Mouse (Mus musculus) olfactory bulb, adult 2 months (tissue): ENCODE measurements around the gene Hepacam. TPM values are rescaled to one million over a fixed set of nuclear protein-coding genes. Genes with fewer than 3 reads are reported as not detected.

Experiments used
- H3K27ac ChIP-seq: fragments of 200-500 bp; 2 replicates; pipeline ENCODE4 v1.5.1; 2012; ENCODE audit warnings: low read depth, low read length; ENCODE audit not compliant: insufficient read depth
- H3K4me1 ChIP-seq: fragments of 200-500 bp; 2 replicates; pipeline ENCODE4 v1.6.1; 2012; ENCODE audit warnings: low read length; ENCODE audit not compliant: control insufficient read depth, insufficient read depth
- H3K4me3 ChIP-seq: fragments of 200-500 bp; 2 replicates; pipeline ENCODE4 v1.5.1; 2012; ENCODE audit warnings: mild to moderate bottlenecking, low read depth, low read length, moderate library complexity; ENCODE audit not compliant: insufficient read depth
- CTCF ChIP-seq: fragments of 200-500 bp; IDR thresholded peaks from 2 replicates; pipeline ENCODE4 v1.5.1; 2012; ENCODE audit warnings: low read depth, mild to moderate bottlenecking, low read length, moderate library complexity; ENCODE audit not compliant: insufficient read depth
- POLR2A ChIP-seq: fragments of 200-500 bp; IDR thresholded peaks from 2 replicates; pipeline ENCODE4 v1.6.1; 2012; ENCODE audit warnings: mild to moderate bottlenecking, low read depth, low read length, moderate library complexity; ENCODE audit not compliant: insufficient read depth
- WGBS: fragments of 180-500 bp; shearing (Covaris S2); methylation state at CpG from one replicate; pipeline ENCODE4 v1.1.7; 2018; 5-methylcytosine and 5-hydroxymethylcytosine counted together
- polyA plus RNA-seq: library from polyadenylated mRNA; stranded (reverse); fragments of >200 nt; gene quantifications from 2 replicates; pipeline ENCODE4 v1.2.4, GENCODE M21; 2012; ENCODE audit warnings: low replicate concordance; ENCODE audit not compliant: missing spikeins, insufficient read depth, insufficient read length

The Hepacam gene
- polyA plus RNA-seq, 1 experiment, result not detected

GRCm38 (mm10) chr9:37402501-37402900, 35.4 kb downstream of the Hepacam start:
- no peak for TF ChIP-seq POLR2A
- no peak for TF ChIP-seq CTCF
- H3K4me1 ChIP-seq, result no peaks in the 10 kb centered on the region
- peak overlapping the region; percentile 26 for H3K4me3 ChIP-seq
- no peak overlapping the region for H3K27ac ChIP-seq
- WGBS, result 88% methylated on average over 7 of the region's 7 CpGs

GRCm38 (mm10) chr9:37403011-37403410, 35.9 kb downstream of the Hepacam start:
- Histone ChIP-seq H3K27ac (no peak overlapping the region), H3K4me1 (peaks cover 4% of the 10 kb centered on the region; the same call in 1 of the 2 replicates), H3K4me3 (no peak overlapping the region)
- 93% methylated on average over 7 of the region's 7 CpGs for WGBS
- TF ChIP-seq POLR2A, result no peak

GRCm38 (mm10) chr9:37406372-37406771, 39.2 kb downstream of the Hepacam start:
- WGBS, result 0% methylated on average over 1 of the region's 1 CpGs
- Histone ChIP-seq H3K4me3 (no peak overlapping the region), H3K4me1 (peaks cover 7% of the 10 kb centered on the region; the same call in 1 of the 2 replicates), H3K27ac (no peak overlapping the region)
- TF ChIP-seq CTCF (no peak), POLR2A (no peak)

GRCm38 (mm10) chr9:37407850-37408502, 40.8 kb downstream of the Hepacam start:
- 13% methylated on average over 19 of the region's 19 CpGs for WGBS
- TF ChIP-seq CTCF (0 out of 2 replicates have a peak, but pooled peaks have one; percentile 27), POLR2A (no peak)
- Histone ChIP-seq H3K27ac (no peak overlapping the region), H3K4me3 (no peak overlapping the region), H3K4me1 (peaks cover 7% of the 10 kb centered on the region; the same call in 1 of the 2 replicates)

GRCm38 (mm10) chr9:37409698-37410445, 42.7 kb downstream of the Hepacam start:
- H3K4me1 ChIP-seq, result peaks cover 7% of the 10 kb centered on the region; the same call in 1 of the 2 replicates
- no peak for TF ChIP-seq CTCF
- no peak for TF ChIP-seq POLR2A
- WGBS, result 84% methylated on average over 8 of the region's 8 CpGs
- H3K4me3 ChIP-seq, result no peak overlapping the region
- no peak overlapping the region for H3K27ac ChIP-seq

GRCm38 (mm10) chr9:37412989-37413388, 45.8 kb downstream of the Hepacam start:
- no peak for TF ChIP-seq POLR2A
- TF ChIP-seq CTCF, result no peak
- Histone ChIP-seq H3K4me1 (peaks cover 4% of the 10 kb centered on the region; the same call in 1 of the 2 replicates), H3K4me3 (no peak overlapping the region), H3K27ac (no peak overlapping the region)
- 79% methylated on average over 3 of the region's 3 CpGs for WGBS

- H3K4me3 ChIP-seq, result no peak overlapping the region
- no peaks in the 10 kb centered on the region for H3K4me1 ChIP-seq
- WGBS, result 79% methylated on average over 3 of the region's 3 CpGs
- no peak for TF ChIP-seq CTCF
- TF ChIP-seq POLR2A, result no peak
- no peak overlapping the region for H3K27ac ChIP-seq
Observed at GRCm38 (mm10) chr9:37414666-37415065, 47.5 kb downstream of the Hepacam start.

GRCm38 (mm10) chr9:37418791-37419190, 51.6 kb downstream of the Hepacam start:
- Histone ChIP-seq H3K4me3 (no peak overlapping the region), H3K4me1 (peaks cover 5% of the 10 kb centered on the region; the same call in 1 of the 2 replicates), H3K27ac (no peak overlapping the region)
- no peak for TF ChIP-seq POLR2A
- TF ChIP-seq CTCF, result no peak
- WGBS, result 78% methylated on average over 4 of the region's 4 CpGs

GRCm38 (mm10) chr9:37420676-37421075, 53.5 kb downstream of the Hepacam start:
- no peak overlapping the region for H3K27ac ChIP-seq
- H3K4me1 ChIP-seq, result peaks cover 5% of the 10 kb centered on the region; the same call in 1 of the 2 replicates
- peak overlapping the region; percentile 34 for H3K4me3 ChIP-seq
- WGBS, result 2% methylated on average over 27 of the region's 27 CpGs
- TF ChIP-seq POLR2A (0 out of 2 replicates have a peak, but pooled peaks have one; percentile 19), CTCF (peak; percentile 50; the same call in 1 of the 2 replicates)
